Mouse (Mus musculus) mouse trophoblast stem cell (cell line): ENCODE measurements around the gene Spn.

Source experiments
- in situ Hi-C, 2 experiments: fragments of 300-500 bp; cut with MseI, MboI; formaldehyde crosslinking; loops; 2 replicates in 1 of 2; 3 replicates in 1 of 2; pipeline ENCODE4 v1.15.1; 2025

Spn gene

DNA sequence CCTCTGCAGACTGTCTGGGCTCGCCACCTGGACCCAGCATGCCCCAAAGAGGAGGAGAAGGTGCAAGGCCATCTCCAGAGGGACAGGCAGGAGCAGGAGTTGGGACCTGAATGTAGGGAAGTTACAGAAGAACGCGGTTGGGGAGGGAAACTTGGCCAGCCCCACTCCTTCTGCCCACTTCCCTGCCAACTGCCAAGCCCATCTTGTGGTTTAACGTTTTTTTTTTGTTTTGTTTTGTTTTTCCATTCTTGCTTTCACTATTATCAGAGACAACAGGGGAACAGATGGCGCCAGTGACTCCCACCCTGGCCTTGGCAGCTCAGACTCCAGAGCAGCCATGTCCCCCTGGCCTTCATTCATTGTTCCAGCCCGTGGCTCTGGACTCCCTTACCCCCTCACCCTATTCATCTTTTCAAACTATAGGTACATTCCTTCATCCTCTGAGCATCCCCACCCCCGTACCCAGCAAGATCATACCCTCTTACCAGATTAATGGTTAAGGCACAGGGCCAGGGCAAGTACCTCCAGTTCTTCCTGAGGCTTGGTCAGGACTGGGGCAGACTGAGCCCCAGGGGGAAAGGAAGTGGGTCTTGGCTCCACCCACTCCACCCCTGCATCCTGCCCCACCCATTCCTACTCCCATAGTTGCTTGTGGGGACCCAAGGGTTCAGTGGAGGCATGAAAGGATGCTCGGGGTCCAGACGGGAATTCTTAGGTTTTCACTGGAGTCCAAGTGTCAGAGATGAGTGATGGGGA lies at the start of gene Spn:
Gene Spn (minus strand): TSS at position 562 of the 756 bp plus-strand sequence.
- in situ Hi-C loops = no loop called here

DNA sequence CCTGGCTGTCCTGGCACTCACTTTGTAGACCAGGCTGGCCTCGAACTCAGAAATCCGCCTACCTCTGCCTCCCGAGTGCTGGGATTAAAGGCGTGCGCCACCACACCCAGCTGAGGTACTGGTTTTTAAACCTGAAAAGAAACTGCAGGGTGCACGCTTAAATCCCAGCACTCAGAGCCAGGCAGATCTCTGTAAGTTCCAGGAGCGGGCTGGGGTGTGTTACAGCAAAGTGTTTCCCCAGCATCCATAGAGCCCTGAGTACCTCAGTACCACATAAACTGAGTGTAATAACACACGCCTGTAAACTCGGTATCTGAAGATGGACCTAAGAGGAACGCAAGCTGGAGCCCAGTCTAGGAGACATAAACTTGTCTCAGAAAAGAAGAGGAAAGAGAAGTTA lies 49.7 kb upstream of the Spn start:
- in situ Hi-C loops = loop anchor here in 1 of 2 experiments (5.0 kb wide), 1 partner anchor 55 kb away; no protein-coding TSS in a partner anchor

DNA sequence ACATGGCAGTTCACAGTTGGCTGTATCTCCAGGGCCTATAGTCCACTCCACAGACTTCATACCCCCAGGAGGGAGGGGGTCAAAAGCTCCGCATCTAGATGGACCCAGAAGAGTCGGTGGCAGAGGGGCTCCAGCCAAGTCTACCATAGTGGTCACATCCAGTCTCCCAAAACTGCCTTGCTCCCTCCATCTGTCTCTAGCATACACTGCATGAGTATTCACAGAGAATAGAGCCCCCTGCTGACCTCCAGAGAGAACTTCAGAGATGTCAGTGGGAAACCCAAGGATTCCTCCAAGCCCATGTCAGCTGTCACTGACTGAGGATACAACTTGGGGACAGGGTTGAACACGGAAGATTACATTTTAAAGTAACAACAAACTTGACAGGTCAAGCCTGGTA lies 48.0 kb upstream of the Spn start:
- in situ Hi-C loops = loop anchor here in 1 of 2 experiments (5.0 kb wide), 1 partner anchor 53 kb away; no protein-coding TSS in a partner anchor

DNA sequence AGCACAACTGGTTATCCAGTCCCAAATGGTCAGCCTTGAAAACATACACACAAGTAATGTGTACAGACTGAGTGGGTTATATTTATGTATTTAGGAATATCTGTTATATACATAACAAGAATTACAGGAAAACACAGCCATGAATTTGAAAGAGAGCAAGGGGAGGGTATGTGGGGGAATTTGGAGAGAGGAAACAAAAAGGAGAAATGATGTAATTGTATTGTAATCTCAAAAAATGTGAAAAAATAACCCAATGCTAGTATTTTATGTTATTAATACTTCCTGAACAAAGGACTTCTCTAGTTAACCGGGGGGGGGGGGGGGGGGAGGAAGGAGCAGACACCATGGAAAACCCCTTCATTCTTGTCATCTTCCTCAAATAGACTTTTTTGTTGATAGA lies 47.1 kb upstream of the Spn start:
- in situ Hi-C loops = loop anchor here (5.0 kb wide), 2 partner anchors 42 to 52 kb away; no protein-coding TSS in a partner anchor

DNA sequence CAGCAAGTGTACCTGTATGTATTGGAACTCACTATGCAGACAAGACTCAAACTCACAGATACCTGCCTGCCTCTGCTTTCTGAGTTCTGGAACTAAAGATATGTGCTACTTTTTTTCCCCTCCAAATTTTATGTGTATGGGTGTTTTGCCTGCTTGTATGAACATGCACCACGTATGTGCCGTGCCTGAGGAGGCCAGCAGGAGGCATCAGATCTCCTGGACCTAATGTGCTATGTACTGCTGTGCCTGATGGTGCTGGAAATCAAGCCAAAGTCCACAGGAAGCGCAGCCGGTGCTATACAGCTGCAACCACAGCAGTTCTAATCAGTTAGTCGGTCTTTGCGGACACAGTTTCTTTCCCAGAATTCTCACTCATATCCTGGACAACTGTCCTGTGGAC lies 46.2 kb upstream of the Spn start:
- in situ Hi-C loops = loop anchor here in 1 of 2 experiments (5.0 kb wide), 1 partner anchor 42 kb away; no protein-coding TSS in a partner anchor

DNA sequence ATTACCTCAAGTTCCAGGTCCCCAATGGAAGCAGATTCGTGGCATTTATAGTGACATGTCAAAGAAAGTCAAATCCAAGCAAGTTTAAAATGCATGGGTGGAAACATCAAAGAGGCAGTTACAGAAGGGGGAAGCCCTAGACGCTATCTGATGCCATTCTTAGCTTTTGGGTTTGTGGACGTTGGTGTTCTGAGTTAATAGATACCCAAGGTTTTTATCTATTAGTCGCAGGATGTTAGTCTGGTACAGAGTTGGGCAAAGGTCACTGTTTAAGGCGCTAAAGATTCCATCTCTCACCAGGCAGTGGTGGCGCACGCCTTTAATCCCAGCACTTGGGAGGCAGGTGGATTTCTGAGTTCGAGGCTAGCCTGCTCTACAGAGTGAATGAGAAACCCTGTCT lies 45.7 kb upstream of the Spn start:
- in situ Hi-C loops = loop anchor here in 1 of 2 experiments (5.0 kb wide), 1 partner anchor 41 kb away; no protein-coding TSS in a partner anchor

DNA sequence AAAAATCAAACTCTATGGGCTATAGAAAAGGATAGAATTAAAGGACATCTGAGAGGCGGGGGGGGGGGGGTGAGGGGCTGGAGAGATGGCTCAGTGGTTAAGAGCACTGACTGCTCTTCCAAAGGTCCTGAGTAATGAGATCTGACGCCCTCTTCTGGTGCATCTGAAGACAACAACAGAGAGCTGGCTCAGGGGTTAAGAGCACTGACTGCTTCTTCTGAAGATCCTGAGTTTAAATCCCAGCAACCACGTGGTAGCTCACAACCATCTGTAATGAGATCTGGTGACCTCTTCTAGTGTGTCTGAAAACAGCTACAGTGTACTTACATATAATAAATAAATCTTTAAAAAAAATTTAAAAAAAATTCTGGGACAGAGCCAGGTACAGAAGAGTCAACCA lies 44.1 kb upstream of the Spn start:
- in situ Hi-C loops = loop anchor here in 1 of 2 experiments (5.0 kb wide), 1 partner anchor 39 kb away; no protein-coding TSS in a partner anchor

DNA sequence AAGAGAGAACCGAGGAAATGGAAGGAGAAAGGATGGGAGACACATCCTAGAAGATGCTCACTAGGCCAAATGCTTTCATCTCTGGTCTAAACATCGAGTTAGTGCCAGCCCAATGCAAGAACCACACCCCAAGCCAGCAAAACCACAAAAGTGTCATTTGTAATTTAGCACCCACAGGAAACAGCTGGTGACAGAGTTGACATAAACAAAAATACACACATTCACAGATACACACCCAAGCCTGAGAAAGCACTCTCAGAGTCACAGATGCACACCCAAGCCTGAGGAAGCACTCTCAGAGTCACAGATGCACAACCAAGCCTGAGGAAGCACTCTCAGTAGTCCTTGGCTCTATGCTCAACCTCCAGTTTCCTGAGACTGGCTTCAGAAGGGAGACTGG lies 43.2 kb upstream of the Spn start:
- in situ Hi-C loops = loop anchor here in 1 of 2 experiments (5.0 kb wide), 1 partner anchor 38 kb away; no protein-coding TSS in a partner anchor

DNA sequence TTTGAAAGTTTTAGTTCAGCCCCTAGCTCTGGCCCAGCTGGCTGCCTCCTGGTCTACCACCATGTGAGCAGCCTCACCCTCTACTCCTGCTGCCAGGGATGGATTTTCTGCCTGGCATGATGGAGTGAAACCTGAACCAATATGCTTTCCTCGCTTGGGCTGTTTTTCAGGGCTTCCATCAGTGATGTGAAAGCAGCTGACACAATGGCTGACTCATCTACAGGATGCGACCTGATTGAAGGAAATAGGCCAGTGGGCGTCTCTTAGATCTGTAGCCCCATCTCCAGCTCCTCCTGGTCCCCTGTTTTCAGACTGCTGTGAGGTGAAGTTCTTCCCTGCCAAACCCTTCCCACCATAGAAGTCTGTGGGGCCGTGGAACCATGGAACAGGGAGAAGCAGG lies 39.3 kb upstream of the Spn start:
- in situ Hi-C loops = no loop called here

DNA sequence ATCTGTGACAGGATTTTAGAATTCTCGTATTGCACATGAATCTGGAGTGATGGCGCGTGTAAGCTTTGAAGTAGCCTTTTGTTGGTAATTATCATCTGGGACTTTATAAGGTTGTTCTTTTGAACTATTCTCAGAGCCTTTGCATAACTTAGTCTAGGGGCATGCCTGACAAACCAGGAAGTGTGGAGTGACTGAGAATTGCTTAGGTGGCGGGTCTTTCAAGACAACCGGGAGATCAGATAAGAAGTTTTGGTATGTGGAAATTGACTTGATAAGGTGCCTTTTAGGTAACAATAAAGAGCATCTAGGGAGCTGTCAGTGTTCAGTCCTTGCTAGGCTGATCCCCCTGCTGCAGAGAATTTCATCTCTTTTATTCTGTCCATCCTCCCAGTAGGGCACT lies 28.9 kb upstream of the Spn start:
- in situ Hi-C loops = no loop called here

DNA sequence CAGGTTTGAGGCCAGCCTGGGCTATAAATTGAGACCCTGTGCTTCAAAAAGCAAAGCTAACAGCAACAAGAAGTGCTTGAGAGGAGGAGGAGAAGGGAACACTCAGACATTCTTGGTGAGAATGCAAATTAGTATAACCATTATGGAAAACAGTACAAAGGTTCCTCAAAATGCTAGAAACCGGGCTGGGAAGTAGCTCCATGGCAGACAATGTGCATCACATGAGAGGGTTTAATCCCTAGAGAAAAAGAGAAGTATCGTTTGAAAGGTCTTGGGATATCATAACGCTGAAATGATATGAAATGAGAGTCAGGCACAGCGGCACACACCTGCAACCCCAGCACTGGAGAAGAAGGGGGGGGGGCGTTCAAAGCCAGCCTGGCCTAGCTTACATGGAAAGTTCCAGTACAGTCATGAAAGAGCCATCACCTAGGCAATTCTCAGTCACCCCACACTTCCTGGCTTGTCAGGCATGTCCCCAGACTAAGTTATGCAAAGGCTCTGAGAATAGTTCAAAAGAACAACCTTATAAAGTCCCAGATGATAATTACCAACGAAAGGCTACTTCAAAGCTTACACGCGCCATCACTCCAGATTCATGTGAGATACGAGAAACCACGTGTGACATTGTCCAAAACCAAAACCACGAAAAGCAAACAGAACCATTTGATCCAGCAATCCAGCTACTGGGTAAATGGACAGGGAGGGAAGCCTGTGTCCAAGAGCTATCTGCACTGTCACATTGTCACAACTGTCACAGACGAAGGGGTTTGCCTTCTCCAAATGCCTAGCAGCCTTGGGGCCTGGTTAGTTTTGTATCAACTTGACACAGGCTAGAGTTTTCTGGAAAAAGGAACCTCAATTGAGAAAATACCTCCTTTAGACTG lies 28.2 kb upstream of the Spn start:
- in situ Hi-C loops = no loop called here

DNA sequence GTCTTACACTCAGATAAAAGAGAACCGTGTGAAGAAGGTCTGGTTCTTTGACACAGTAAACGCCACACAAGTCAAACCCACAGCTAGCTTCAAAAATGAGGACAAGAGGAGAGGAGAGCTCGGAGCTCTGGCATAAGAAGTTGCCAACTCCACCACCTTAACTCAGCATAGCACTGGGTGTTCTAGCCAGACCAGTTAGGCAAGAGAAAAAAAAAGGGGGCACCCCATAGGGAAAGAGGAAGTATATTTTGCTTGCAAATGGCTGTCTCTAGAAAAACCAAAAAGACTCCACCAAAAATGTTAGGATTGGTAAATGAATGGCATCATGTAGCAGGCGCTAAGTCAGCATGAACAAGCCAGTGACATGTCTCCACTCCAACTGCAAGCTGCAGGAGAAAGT lies 26.4 kb upstream of the Spn start:
- in situ Hi-C loops = no loop called here

DNA sequence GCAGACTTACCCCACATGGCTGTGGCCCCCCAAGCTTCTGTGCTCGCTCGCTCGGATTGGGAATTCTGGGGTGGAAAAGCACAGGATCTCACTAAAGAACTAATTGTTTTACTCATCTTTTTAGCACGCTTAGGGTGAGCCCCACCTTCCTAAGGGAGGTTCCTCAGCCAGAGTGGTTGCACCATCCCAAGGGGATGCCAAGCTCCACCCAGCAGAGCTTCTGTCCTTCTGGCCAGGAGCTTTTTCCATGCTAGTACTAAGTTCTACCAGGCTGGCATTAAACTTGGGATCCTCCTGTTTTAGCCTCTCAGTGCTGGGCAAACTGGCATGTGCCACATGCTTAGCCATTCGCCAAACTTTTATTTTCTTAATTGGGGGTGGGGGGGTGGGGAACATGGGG lies 24.9 kb upstream of the Spn start:
- in situ Hi-C loops = no loop called here

DNA sequence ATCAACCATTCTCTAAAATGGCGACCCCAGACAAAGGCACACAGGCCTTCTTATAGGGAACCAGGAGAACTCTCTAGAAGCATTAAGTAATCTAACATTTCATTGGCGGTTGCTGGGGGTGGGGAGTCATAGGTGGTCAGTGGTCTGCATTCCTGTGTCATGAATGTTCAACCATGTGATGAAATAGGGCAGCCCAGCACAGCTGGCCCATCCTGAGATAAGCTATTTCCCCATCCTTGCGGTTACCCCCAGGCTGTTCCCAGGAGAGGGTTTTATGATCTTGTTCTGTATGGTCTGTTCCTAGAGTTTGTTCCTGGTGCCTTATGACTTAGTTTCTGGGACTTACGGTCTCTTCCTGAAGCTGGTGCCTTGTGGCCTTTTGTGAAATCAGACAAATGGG lies 19.9 kb upstream of the Spn start:
- in situ Hi-C loops = no loop called here

DNA sequence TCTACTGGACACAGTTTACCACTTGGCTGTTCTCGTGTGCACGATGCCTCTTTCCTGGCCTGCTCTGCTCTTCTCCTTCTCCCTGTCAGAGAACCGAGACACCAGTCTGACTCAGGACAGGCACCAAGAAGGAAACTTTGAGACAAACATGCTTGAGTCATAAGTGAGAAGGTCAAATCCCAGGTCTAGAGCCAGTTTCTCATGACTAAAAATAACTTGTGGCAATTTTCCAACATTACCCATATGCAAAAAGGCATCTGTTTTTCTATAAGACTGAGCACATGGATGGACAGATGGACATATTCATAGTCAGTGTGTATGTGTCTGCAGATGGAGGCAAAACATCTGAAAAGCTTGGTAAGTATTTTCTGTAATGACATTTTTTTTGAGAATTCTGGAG lies 15.9 kb upstream of the Spn start:
- in situ Hi-C loops = no loop called here

DNA sequence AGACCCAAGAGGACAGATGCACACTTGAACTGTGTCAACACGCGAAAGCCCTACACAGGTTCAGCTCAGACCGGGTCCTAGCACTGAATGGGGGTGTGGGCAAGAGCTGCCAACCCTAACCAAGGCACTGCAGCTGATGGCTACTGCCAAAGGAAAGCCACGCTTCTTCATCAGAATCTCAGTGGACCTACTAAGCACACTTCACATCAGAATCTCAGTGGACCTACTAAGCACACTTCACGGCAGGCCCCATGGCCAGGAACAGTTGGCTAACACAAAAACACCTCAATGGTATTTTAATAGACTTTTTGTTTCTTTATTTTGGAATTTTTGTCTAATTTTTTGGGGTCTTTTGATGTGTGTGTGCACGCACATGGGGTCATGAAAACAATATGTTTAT lies 14.8 kb upstream of the Spn start:
- in situ Hi-C loops = no loop called here

DNA sequence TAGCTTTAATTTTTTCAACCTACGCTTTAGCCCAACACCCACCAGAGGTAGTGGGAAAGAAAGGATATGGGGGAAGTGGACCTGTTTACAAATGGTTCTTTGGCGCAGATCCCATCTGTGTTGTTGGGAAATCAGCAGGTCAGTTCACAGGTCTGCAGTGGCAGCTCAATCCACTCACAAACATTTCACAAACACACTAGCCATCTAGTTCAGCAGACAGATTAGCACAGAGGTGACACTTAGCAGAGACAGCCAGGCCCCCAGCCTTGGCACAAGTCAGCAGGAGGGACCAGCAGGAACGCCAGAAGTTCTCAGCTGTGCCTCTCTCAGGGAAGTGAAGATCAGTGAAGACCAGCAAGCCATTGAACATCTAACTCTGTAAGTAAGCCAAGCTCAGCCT lies 10.3 kb upstream of the Spn start:
- in situ Hi-C loops = no loop called here

DNA sequence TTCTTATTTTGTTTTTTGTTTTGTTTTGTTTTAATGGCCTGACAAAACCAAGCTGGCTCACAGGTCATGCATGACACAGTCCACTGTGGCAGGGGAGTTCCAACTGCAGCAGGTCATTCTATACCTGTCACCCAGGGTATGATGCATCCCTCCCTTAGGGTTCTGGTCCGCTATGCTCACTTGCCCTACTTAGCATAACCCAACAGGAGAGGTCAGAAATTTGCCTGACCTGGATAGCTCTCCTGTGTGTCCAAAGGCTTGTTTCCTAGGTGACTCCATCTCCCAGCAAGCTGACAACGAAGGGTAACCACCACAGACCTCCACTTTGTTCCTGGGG lies 8.6 kb upstream of the Spn start:
- in situ Hi-C loops = no loop called here

DNA sequence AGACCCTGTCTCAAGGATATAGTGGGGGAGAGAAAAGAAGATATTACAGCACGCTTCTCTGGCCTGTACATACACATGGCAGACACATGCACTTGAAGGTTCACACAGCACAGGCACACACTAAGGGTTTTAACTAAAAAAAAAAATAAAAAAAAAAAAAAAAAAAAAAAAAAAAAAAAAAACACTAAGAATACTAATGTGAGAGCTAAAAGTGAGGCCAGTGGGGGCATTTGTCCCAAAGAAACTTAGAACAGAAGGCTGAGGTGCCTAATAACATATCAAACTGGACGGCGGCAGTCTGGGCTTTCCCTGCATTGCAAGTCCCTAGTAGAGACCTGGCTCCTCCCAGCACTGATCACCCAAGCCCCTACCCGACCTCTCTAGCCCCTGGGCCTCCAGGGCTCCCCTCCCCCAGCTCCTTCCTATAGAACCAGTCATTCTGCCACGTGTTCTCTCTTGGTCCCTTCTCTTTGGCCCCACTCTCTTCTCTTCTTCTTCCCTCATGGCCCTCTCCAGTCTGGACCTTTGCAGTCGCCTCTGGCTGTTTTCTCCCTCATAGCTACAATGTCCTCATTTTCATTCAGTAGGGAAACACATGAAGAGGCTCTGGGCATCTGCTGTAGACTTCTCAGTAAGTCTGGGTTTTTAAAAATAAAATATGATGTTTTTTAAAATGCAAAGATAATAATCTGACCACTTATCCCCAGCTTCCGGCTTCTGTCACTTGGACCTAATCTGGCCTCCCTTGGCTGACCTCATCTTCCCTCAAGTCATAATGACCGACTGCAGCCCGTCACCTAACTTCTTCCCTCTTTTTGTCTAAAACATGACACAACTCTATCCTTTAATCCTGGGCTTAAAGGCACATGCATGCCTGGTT lies 8.0 kb upstream of the Spn start:
- in situ Hi-C loops = no loop called here

DNA sequence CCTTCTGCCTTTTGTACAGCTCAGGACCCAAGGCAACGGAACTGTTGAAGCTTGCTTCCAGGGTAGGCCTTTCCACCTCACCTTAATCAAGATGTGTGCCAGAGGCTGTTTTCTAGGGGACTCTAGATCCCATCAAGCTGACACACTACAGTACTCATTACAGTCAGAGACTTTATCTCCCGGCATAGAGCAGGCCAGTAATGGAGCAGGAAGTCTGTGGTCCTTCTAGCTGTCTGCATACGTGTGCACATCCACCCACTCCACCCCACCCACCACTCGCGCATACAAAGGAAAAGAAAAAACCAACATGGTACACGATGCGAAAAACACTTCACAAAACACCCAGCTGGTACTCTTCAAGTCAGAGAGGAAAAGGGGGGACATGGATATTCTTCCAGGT lies 6.8 kb upstream of the Spn start:
- in situ Hi-C loops = loop anchor here in 1 of 2 experiments (5.0 kb wide), 1 partner anchor 38 kb away; no protein-coding TSS in a partner anchor

DNA sequence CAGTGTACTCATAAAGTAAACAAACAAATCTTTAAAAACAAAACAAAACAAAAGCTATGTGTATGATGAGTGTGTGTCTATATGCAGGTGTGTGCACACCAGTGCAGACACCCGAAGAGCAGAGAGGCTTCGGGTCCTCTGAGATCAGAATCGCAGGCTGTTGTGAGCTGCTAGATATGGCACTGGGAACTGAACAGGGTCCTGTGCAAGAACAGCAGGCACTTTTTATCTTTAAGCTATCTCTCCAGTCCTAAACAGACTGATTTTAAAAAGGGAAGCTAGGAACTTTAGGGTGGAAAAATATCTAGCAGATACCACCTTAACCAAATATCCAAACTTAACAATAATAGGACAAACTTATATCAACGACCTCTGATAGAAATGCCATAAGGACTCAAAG lies 5.0 kb upstream of the Spn start:
- in situ Hi-C loops = loop anchor here in 1 of 2 experiments (5.0 kb wide), 1 partner anchor 40 kb away; no protein-coding TSS in a partner anchor
